Mouse (Mus musculus): ENCODE data around the gene Cavin1.

GRCm38 (mm10) chr11:100927386-100927785, 43.3 kb downstream of the Cavin1 start:
- no peak for TF ChIP-seq CTCF (conservative IDR thresholded peaks at IDR 0.05; ENCODE audit: low read length)
- no peak for TF ChIP-seq POU5F1 (IDR thresholded peaks at IDR 0.05; ENCODE audit: borderline replicate concordance, low read length)
- TF ChIP-seq NANOG (IDR thresholded peaks at IDR 0.05; ENCODE audit: borderline replicate concordance, low read length) = no peak

Data from E14TG2a.4 (cell line).